Mouse (Mus musculus) cerebellum, postnatal 4 days (tissue): ENCODE measurements at regions not wholly inside any gene's neighbourhood (a gene's known extent, or its start where the extent isn't known, plus 50 kb on each side); places are given as distances from the start of the nearest gene placed in this dataset.
A peak's percentile ranks its signal among the peaks of the same experiment; 100 is the strongest.

ENCODE experiments used
- DNase-seq, 2 experiments: peaks; one replicate each; pipeline ENCODE4 v3.0.0; 2022; ENCODE audit warnings: low spot score in 2 of 2, mixed read lengths in 1 of 2

DNA sequence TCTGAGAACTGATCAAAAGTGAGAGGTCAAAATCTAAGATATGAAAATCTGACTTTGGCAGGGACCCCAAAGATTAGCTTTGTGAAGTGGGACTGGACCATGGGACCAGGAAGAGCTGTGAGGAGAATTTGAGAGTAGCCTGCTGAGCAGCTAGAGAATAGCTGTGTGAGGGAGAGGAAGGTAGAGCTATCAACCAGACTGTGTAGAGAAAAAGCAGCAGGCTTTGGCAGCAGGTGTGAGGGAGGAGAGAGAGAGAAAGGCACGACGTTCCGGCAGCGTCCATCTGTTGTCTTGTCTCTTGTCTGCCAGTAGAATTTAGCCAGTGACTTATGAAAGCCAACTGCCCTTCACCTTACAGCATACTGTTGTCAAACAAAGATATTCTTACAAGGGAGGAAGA lies 412.1 kb downstream of the Slitrk2 start:
- peak in 1 of 2 experiments; percentile 25 for DNase-seq

DNA sequence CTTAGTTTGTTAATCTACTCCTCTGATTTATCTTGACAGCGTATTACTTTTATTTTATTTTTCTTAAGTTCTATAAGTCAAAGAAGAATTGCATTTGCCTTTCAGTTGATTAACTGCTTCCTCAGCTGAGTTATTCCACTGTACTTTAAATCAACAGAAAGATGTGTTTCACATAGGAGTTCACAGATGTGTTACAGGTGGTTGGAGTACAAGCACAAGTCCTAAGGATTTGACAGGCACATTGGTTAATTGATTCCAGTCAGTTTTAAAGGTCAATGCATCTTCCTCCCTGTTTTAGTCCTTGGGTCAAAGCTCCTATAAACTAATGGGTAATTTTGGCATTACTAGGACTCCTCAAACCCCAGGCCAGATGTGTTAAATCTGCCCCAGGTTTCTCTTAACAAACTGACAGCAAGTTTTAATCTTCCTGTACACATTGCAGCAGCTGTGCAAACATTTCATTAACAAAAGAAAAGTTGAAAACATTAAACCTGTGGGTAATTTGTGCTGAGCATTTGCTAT lies 413.5 kb downstream of the Slitrk2 start:
- DNase-seq, result no peak

DNA sequence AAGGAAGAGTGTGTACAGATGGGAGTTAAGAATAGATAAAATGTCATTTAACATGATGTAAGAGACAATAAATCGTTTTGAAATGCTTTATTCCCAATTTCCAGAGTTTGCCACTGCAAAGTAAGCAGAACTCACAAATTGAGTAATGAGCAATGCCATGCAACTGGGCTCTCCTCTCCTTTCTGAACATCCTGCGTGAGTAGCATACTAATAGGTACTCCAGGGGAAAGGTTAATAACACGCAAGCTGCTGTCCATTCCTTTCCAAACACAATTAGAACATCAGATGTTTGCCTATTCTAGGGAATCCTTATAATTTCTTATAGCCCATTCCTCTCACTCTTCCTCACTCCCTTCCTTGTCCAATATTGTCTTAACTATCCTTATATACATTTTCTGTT lies 443.3 kb downstream of the Slitrk2 start:
- no peak for DNase-seq
